In genomic region chr16:91847525-91848225, GRCm38 (mm10) we compare ENCODE assay signal across 13 mouse cellular contexts.
DNase-seq lines count a peak whose midpoint lies in the region; ATAC-seq and TF ChIP-seq lines count a peak whose summit lies in the region.
"Had no signal": no experiment of that assay in that cellular context is flagged by ENCODE, and none has a peak within 500 bp of the region (broad histone marks: within the 10 kb centered on the region; RNA-seq: fewer than 3 reads in every experiment).

No protein-coding gene starts in this region.

- WGBS in liver, adult 2 months = 76% methylated on average over 13 of the region's 13 CpGs
- 92% methylated on average over 13 of the region's 13 CpGs for whole genome bisulfite sequencing in liver, embryonic 11.5 days
- WGBS in heart, embryonic 11.5 days (ENCODE audit: insufficient replicate concordance) = 82% methylated on average over 13 of the region's 13 CpGs
- WGBS in thymus, adult 2 months = 92% methylated on average over 13 of the region's 13 CpGs

- peak; percentile 74 for DNase-seq in gastrocnemius, adult 2 months
- no peak for DNase-seq in gastrocnemius, postnatal 4 days (ENCODE audit: low spot score in 2 of 2)
- DNase-seq in liver, adult 2 months (ENCODE audit: extremely low read depth, low read depth, low spot score) = peak; percentile 48
- no peak for DNase-seq in liver, embryonic 11.5 days (ENCODE audit: low spot score)
- peak; percentile 64 for DNase-seq in testis, postnatal 10 days (ENCODE audit: low spot score)
- DNase-seq in lung, postnatal 4 days = no peak
- no peak for DNase-seq in thymus, adult 2 months
- DNase-seq: adrenal gland, postnatal 10 days; spleen, adult 18-20 months; thymus, postnatal 36 days had no signal

- no peak overlapping the region for H3K4me2 ChIP-seq in liver, embryonic 11.5 days
- no peak overlapping the region; the same call in 1 of the 2 replicates for H3K4me2 ChIP-seq in heart, embryonic 11.5 days

- H3K27me3 ChIP-seq in liver, adult 2 months (ENCODE audit: control insufficient read depth, insufficient read depth, low read length) = no peaks in the 10 kb centered on the region
- no peaks in the 10 kb centered on the region for H3K27me3 ChIP-seq in liver, embryonic 11.5 days (replicated peaks; ENCODE audit: control insufficient read depth, insufficient read depth, low read length)
- H3K27me3 ChIP-seq in heart, embryonic 11.5 days (ENCODE audit: control insufficient read depth, insufficient read depth, low read length) = no peaks in the 10 kb centered on the region
- no peaks in the 10 kb centered on the region for H3K27me3 ChIP-seq in thymus, adult 2 months (ENCODE audit: control insufficient read depth, insufficient read depth, low read length)

- no peak overlapping the region for H3K9ac ChIP-seq in liver, adult 2 months (ENCODE audit: low read depth, low read length)
- no peak overlapping the region for H3K9ac ChIP-seq in liver, embryonic 11.5 days (ENCODE audit: low read depth, low read length)
- no peak overlapping the region for H3K9ac ChIP-seq in heart, embryonic 11.5 days (ENCODE audit: low read depth, low read length)

- ATAC-seq in liver, embryonic 11.5 days (replicated peaks; ENCODE audit: low FRiP score) = no peak
- no peak for ATAC-seq in heart, embryonic 11.5 days (replicated peaks; ENCODE audit: insufficient number of reproducible peaks, low FRiP score, low TSS enrichment)
- ATAC-seq: intestine, postnatal 0 days had no signal

- H3K4me3 ChIP-seq in gastrocnemius, adult 2 months = no peak overlapping the region
- H3K4me3 ChIP-seq in liver, adult 2 months (ENCODE audit: insufficient read depth, low read depth, low read length) = no peak overlapping the region
- H3K4me3 ChIP-seq in liver, embryonic 11.5 days (ENCODE audit: low read depth, low read length) = no peak overlapping the region
- H3K4me3 ChIP-seq in heart, embryonic 11.5 days (ENCODE audit: low read depth, low read length) = no peak overlapping the region
- H3K4me3 ChIP-seq in thymus, adult 2 months (ENCODE audit: control insufficient read depth, insufficient read depth, low read length) = no peak overlapping the region
- H3K4me3 ChIP-seq: midbrain, embryonic 10.5 days had no signal

- H3K27ac ChIP-seq in gastrocnemius, adult 2 months = peak overlapping the region; percentile 77
- peak overlapping the region; percentile 40 for H3K27ac ChIP-seq in liver, adult 2 months (replicated peaks; ENCODE audit: insufficient read depth, low read depth, low read length)
- H3K27ac ChIP-seq in liver, embryonic 11.5 days (ENCODE audit: low read depth, low read length) = no peak overlapping the region
- peak overlapping the region; percentile 64 for H3K27ac ChIP-seq in heart, embryonic 11.5 days (ENCODE audit: low read depth, low read length)
- H3K27ac ChIP-seq in thymus, adult 2 months (ENCODE audit: control insufficient read depth, insufficient read depth, low read length) = no peak overlapping the region
- H3K27ac ChIP-seq: midbrain, embryonic 10.5 days had no signal

- peaks cover 20% of the 10 kb centered on the region for H3K4me1 ChIP-seq in liver, adult 2 months (ENCODE audit: control insufficient read depth, insufficient read depth, low read length)
- H3K4me1 ChIP-seq in liver, embryonic 11.5 days (replicated peaks; ENCODE audit: control insufficient read depth, insufficient read depth, low read length) = no peaks in the 10 kb centered on the region; the same call in 1 of the 2 replicates
- peaks cover 26% of the 10 kb centered on the region for H3K4me1 ChIP-seq in heart, embryonic 11.5 days (ENCODE audit: control insufficient read depth, insufficient read depth, low read length)
- no peaks in the 10 kb centered on the region for H3K4me1 ChIP-seq in thymus, adult 2 months (replicated peaks; ENCODE audit: control insufficient read depth, insufficient read depth, low read length)
- H3K4me1 ChIP-seq: midbrain, embryonic 10.5 days had no signal

- H3K36me3 ChIP-seq in liver, adult 2 months (ENCODE audit: control insufficient read depth, insufficient read depth, low read length) = no peaks in the 10 kb centered on the region; the same call in 1 of the 2 replicates
- peaks cover 8% of the 10 kb centered on the region for H3K36me3 ChIP-seq in liver, embryonic 11.5 days (ENCODE audit: control insufficient read depth, insufficient read depth, low read length)
- peaks cover 17% of the 10 kb centered on the region for H3K36me3 ChIP-seq in heart, embryonic 11.5 days (ENCODE audit: control insufficient read depth, insufficient read depth, low read length)
- no peaks in the 10 kb centered on the region for H3K36me3 ChIP-seq in thymus, adult 2 months (ENCODE audit: control insufficient read depth, insufficient read depth, low read length)

- H3K9me3 ChIP-seq in liver, embryonic 11.5 days (ENCODE audit: control insufficient read depth, low read length) = no peaks in the 10 kb centered on the region
- no peaks in the 10 kb centered on the region for H3K9me3 ChIP-seq in heart, embryonic 11.5 days (replicated peaks; ENCODE audit: control insufficient read depth, low read length)
- H3K9me3 ChIP-seq: midbrain, embryonic 10.5 days had no signal

- TF ChIP-seq CTCF in gastrocnemius, adult 2 months (IDR thresholded peaks at IDR 0.05) = no peak
- no peak for TF ChIP-seq CTCF in liver, adult 2 months (IDR thresholded peaks at IDR 0.05; ENCODE audit: low read depth, low read length)
- no peak for TF ChIP-seq CTCF in thymus, adult 2 months (IDR thresholded peaks at IDR 0.05; ENCODE audit: borderline replicate concordance, control insufficient read depth, extremely low read depth, insufficient read depth, low read length, poor library complexity)

- intact Hi-C loops in gastrocnemius, adult 2 months (cut with DNase I) = loop anchor here (5.0 kb wide), 1 partner anchor 35 kb away; no protein-coding TSS in a partner anchor

- H3K79me2 ChIP-seq in liver, adult 2 months (ENCODE audit: control insufficient read depth, insufficient read depth, low read length) = no peaks in the 10 kb centered on the region

- no peak for TF ChIP-seq POLR2A in liver, adult 2 months (IDR thresholded peaks at IDR 0.05; ENCODE audit: extremely low read depth, insufficient read depth, low read length)
- no peak for TF ChIP-seq POLR2A in thymus, adult 2 months (IDR thresholded peaks at IDR 0.05; ENCODE audit: control insufficient read depth, extremely low read depth, insufficient read depth, low read length, poor library complexity)

Comparison
In these comparisons a context has a peak if more than half of its experiments do, and no peak if none do; other contexts are left out.
1. DNase-seq: peak in gastrocnemius, adult 2 months (single experiment), liver, adult 2 months (single experiment) and testis, postnatal 10 days (single experiment); none in gastrocnemius, postnatal 4 days (0 of 2), liver, embryonic 11.5 days (single experiment), lung, postnatal 4 days (0 of 2) and thymus, adult 2 months (single experiment).
2. H3K27ac ChIP-seq: peak in gastrocnemius, adult 2 months (single experiment), liver, adult 2 months (single experiment) and heart, embryonic 11.5 days (single experiment); none in liver, embryonic 11.5 days (single experiment) and thymus, adult 2 months (single experiment).